Mouse (Mus musculus): ENCODE data around the gene Tm9sf2.

DNA sequence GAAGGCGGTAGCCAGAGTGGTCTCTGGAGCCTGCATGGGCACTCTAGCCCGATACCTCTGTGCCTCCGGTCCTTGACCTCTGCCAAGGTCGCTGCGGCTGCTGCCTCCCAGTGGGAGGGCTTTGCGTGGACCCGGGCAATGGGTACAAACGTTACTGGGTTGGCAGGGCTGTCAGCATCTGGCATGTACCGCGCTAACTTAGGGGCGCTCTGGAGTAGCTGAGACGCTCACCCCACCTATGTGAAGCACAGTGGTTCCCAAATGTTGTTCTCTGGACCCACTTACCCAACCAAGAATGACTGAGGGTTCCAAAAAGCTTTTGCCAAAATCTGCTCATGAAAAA lies 74.9 kb downstream of the Tm9sf2 start:
- TF ChIP-seq CTCF (IDR thresholded peaks at IDR 0.05; ENCODE audit: low read depth, low read length) (peak; percentile 34), POLR2A (IDR thresholded peaks at IDR 0.05; ENCODE audit: extremely low read depth, insufficient read depth, low read length) (no peak)
